Mouse (Mus musculus): ENCODE results near the gene Plbd1. TPM values are rescaled to one million over a fixed set of nuclear protein-coding genes. Genes with fewer than 3 reads are reported as not detected.

Plbd1 gene
- polyA plus RNA-seq, 1 experiment from 2014 or later = 35.8 TPM

DNA sequence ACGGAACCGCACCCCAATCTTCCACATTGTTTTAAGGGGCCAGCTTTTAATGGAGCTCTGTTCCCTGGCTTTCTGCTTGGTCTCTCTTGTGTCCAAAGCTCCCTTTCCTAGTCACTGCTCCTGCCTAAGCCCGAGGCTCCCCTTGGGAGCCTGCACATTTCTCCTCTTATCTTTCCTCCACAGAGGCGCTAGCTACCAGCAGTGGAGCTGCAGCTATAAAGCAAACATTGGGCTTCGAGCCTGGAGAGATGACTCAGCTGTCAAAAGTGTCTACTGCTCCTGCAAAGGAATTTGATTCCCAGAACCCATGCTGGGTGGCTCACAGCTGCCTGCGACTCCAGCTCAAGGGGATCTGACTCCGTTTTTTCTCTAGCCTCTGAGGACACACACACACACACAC lies 10.7 kb upstream of the Plbd1 start:
- Histone ChIP-seq H3K27ac (0 out of 2 replicates have a peak overlapping the region, but pooled peaks have one; percentile 33), H3K4me2 (no peak overlapping the region)

DNA sequence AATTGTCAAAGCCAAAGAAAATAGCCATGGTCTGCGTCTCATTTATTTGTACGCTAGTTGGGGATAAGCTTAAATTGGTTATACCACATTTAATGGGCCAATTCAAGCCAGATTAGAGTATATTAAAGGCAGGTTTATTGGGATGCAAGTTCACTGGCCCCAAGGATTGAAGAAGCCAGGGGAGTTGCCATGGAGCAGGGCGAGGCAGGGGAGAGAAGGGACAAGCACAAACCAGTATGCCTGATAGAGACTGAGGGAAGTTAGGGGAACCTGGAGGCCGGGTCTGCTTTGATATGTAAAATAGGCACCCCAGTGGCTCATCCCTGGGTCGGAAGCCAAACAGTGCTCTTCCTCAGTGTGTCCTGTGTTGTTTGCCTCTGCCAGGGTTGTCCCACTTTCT lies 7.5 kb upstream of the Plbd1 start:
- WGBS = 40% methylated on average over 5 of the region's 5 CpGs
- no peak overlapping the region for H3K27ac ChIP-seq
- H3K9ac ChIP-seq = no peak overlapping the region
- H3K27me3 ChIP-seq = no peaks in the 10 kb centered on the region
- no peak for ATAC-seq (ENCODE audit: insufficient number of reproducible peaks, low FRiP score, low TSS enrichment, low read depth)
- no peak overlapping the region for H3K4me3 ChIP-seq
- no peaks in the 10 kb centered on the region for H3K9me3 ChIP-seq
- no peaks in the 10 kb centered on the region for H3K36me3 ChIP-seq
- H3K4me1 ChIP-seq = peaks cover 11% of the 10 kb centered on the region; the same call in 1 of the 2 replicates
- H3K4me2 ChIP-seq = no peak overlapping the region

More for the DNA sequence above, 10.7 kb upstream of the Plbd1 start:
- H3K4me3 ChIP-seq = no peak overlapping the region
- H3K36me3 ChIP-seq = no peaks in the 10 kb centered on the region
- H3K4me1 ChIP-seq = peaks cover 11% of the 10 kb centered on the region; the same call in 1 of the 2 replicates
- no peaks in the 10 kb centered on the region for H3K27me3 ChIP-seq
- H3K9ac ChIP-seq = no peak overlapping the region
- no peak for ATAC-seq (ENCODE audit: insufficient number of reproducible peaks, low FRiP score, low TSS enrichment, low read depth)
- no peaks in the 10 kb centered on the region for H3K9me3 ChIP-seq
- 48% methylated on average over 7 of the region's 7 CpGs for WGBS

DNA sequence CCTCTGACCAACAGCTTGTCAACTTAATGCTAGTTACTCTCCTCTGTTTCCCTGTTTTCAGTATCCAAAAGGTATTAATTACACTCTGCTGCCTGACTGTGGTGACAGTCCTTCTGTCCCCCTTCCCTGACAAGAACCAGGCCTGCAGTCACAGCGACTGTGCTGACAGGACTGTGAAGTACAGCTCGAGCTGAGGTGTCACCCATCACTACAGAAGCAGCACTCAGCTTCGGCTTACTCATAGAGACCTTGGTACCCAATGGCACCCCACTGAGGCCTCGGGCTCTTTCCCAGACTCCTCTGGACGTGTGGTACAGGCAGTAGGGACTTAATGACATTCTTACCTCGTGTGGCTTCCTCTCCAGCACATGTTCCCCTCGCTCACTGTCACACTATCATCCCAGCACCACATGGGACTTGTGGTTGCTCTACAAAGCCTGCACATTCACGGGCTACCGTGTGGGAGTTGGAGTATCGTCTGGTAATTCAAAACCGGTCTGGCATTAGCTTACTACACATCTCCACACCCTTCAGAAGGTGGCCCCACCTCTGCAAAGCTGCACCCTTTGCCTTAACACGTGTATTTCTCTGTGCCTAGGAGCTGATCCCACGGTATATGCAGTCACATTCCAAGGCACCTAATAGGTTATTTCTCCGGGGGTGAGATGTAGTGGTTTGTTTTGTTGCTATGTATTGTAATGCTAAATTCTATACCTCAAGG lies 6.7 kb upstream of the Plbd1 start:
- H3K36me3 ChIP-seq = no peaks in the 10 kb centered on the region
- H3K4me1 ChIP-seq = peaks cover 11% of the 10 kb centered on the region; the same call in 1 of the 2 replicates
- H3K9ac ChIP-seq = no peak overlapping the region
- H3K27ac ChIP-seq = peak overlapping the region; percentile 57
- H3K27me3 ChIP-seq = no peaks in the 10 kb centered on the region
- H3K9me3 ChIP-seq = no peaks in the 10 kb centered on the region
- ATAC-seq (ENCODE audit: insufficient number of reproducible peaks, low FRiP score, low TSS enrichment, low read depth) = peak; percentile 55; the same call in 1 of the 2 replicates
- 32% methylated on average over 14 of the region's 14 CpGs for WGBS
- H3K4me3 ChIP-seq = no peak overlapping the region
- H3K4me2 ChIP-seq = no peak overlapping the region

DNA sequence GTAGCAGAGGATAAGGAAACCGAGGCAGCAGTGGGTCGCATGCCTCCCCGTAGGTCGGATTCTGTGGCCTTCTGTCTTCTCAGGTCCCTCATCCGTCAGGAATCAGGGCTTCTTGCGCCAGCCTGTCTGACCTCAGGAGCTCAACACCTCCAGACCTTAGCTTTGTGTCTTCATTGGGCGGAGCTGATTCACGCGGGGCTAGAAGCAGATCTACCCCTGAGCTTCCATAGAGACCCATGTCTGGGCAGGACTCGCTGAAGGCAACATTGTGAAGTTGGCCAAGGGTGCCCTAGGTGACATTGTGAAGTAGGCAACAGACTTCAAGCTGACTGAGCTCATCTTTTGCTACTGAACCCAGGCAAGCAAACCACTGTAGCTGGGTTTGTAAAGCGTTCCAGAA lies 335 bp upstream of the Plbd1 start:
- Histone ChIP-seq H3K9me3 (no peaks in the 10 kb centered on the region), H3K27me3 (peaks cover 26% of the 10 kb centered on the region), H3K4me1 (peaks cover 9% of the 10 kb centered on the region), H3K36me3 (no peaks in the 10 kb centered on the region), H3K27ac (no peak overlapping the region), H3K9ac (no peak overlapping the region), H3K4me2 (peak overlapping the region; percentile 70), H3K4me3 (peak overlapping the region; percentile 40)
- ATAC-seq (ENCODE audit: insufficient number of reproducible peaks, low FRiP score, low TSS enrichment, low read depth) = no peak
- 28% methylated on average over 11 of the region's 11 CpGs for WGBS

DNA sequence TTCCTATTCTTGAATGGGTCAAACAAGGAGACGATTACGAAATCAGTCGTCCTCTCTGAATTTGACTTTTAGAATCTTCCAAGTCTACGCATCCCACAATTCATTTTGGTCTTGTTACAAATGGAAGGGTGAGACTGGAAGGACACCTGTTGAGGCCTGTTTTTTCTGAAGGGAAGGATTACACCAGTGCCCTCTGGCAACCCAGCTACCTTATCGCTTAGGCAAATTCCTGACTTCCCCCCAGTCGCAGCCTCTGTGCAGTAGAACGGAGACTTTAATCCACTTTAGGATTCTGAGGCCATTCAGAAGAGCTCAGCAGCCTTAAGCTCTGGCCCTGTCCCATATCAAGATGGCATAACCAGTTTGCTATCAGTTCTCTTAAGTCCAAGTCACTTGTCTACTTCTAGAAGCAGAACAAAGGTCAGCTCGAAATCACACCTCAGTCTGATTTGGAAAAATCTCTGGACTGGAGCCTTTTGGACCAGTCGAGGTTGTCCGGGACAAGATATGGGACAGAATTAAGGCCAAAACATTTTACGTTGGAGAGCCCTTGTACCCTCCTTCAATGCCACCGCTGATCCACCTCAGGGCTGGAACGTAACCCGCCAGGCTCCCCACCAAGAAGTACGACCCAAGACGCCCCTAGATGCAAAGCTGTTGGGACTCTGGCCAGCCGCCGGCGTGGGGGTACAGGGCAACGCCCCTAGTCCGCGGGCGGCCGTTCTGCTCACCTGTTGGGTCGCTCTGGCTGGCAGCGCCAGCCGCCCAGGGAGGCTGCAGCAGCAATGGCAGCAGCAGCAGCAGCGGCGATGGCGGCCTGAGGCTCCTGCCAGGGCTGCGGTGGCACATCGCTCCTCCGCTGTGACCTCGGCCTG lies 660 bp downstream of the Plbd1 start:
- no peak for ATAC-seq (ENCODE audit: insufficient number of reproducible peaks, low FRiP score, low TSS enrichment, low read depth)
- peaks cover 26% of the 10 kb centered on the region for H3K27me3 ChIP-seq
- peaks cover 9% of the 10 kb centered on the region for H3K4me1 ChIP-seq
- H3K27ac ChIP-seq = peak overlapping the region; percentile 22; the same call in 1 of the 2 replicates
- H3K36me3 ChIP-seq = no peaks in the 10 kb centered on the region
- peak overlapping the region; percentile 70 for H3K4me2 ChIP-seq
- 17% methylated on average over 34 of the region's 34 CpGs for WGBS
- H3K9ac ChIP-seq = peak overlapping the region; percentile 35
- H3K9me3 ChIP-seq = no peaks in the 10 kb centered on the region
- H3K4me3 ChIP-seq = peak overlapping the region; percentile 40

DNA sequence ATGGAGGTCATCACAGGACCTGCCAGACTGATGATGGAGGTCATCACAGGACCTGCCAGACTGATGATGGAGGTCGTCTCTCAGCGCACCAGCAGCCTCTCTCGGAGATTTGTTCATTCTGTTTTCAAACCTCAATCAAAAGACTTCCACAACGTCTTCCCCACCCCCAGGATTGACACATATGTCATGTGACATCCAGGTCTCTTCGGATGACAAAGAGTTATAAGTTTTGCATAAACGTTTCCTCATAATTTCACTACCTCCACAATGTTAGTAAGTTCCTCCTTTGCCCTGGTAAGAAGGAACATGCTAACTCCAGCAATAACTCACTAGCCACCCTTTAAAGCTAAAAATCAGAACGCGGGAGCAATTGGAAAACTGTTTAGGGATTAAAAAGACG lies 2.5 kb downstream of the Plbd1 start:
- H3K4me3 ChIP-seq = no peak overlapping the region
- H3K9me3 ChIP-seq = no peaks in the 10 kb centered on the region
- H3K36me3 ChIP-seq = no peaks in the 10 kb centered on the region
- no peak for ATAC-seq (ENCODE audit: insufficient number of reproducible peaks, low FRiP score, low TSS enrichment, low read depth)
- no peak overlapping the region for H3K9ac ChIP-seq
- no peak overlapping the region for H3K4me2 ChIP-seq
- WGBS = 85% methylated on average over 9 of the region's 9 CpGs
- H3K4me1 ChIP-seq = peaks cover 9% of the 10 kb centered on the region
- H3K27ac ChIP-seq = no peak overlapping the region
- H3K27me3 ChIP-seq = peaks cover 26% of the 10 kb centered on the region

DNA sequence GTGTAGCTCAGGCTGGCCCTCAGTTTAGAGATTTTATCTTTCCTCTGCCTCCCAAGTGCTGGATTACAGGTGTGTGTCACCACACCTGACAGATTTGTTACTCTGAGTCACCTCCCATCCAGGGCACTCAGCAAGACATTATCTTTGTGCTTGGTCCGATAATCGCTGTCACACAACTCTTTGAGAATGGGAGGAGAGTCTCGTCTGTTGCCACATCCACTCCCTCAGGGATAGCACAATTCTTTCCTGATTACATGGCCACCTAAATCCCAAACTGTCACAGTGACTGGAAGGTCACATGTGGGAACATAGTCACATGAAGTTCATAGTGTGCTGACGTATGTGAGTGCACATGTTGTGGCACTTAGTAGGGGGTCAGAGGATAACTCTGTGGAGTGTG lies 3.4 kb downstream of the Plbd1 start:
- WGBS = 78% methylated on average over 4 of the region's 4 CpGs

DNA sequence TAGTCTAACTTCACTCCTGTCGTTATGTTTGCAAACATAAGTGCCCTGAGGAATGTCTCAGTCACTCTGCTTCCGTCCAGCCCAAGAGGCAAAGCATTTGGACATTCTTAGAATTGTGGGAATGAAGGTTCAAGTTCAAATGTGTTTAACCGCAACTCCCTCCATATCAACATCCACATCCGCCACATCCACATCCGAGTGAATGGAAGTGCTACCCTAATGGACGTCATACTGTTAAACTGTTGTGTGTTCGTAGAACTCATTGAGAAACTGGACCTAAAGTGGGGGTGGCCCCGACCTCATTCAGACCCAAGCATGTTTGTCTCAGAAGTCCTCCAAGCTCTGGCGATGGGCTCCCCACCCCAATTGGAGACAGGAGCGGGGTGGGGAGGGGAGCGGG lies 5.9 kb downstream of the Plbd1 start:
- H3K27me3 ChIP-seq = 0 out of 2 replicates have a peak, but pooled peaks cover 6% of the 10 kb centered on the region
- WGBS = 67% methylated on average over 11 of the region's 11 CpGs

More for the DNA sequence above, 3.4 kb downstream of the Plbd1 start:
- Histone ChIP-seq H3K27ac (no peak overlapping the region), H3K4me1 (peaks cover 9% of the 10 kb centered on the region), H3K9me3 (no peaks in the 10 kb centered on the region), H3K36me3 (no peaks in the 10 kb centered on the region), H3K27me3 (peaks cover 26% of the 10 kb centered on the region), H3K4me3 (no peak overlapping the region), H3K9ac (no peak overlapping the region), H3K4me2 (no peak overlapping the region)
- ATAC-seq (ENCODE audit: insufficient number of reproducible peaks, low FRiP score, low TSS enrichment, low read depth) = no peak

DNA sequence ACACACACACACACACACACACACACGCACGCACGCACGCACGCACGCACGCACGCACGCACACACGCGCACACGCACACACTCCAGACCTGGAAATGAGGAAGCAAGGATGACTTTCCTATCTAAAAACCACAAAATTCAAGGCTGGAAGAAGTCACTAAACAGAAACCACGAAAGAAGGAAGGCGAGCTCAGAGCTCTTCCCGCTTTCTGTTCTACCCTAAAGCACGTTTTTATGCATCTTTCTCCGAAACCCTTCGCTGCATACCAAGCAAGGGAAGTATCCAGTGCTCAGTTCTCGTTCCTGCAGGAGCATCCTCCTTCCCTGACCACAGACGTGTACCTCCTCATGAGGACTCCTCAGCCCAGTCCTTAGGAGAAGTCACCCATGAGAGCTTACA lies 7.3 kb downstream of the Plbd1 start:
- 92% methylated on average over 20 of the region's 20 CpGs for WGBS
- H3K9ac ChIP-seq = no peak overlapping the region
- H3K9me3 ChIP-seq = no peaks in the 10 kb centered on the region
- no peaks in the 10 kb centered on the region for H3K36me3 ChIP-seq
- no peaks in the 10 kb centered on the region for H3K4me1 ChIP-seq
- H3K27ac ChIP-seq = no peak overlapping the region
- no peak overlapping the region for H3K4me2 ChIP-seq
- no peak for ATAC-seq (ENCODE audit: insufficient number of reproducible peaks, low FRiP score, low TSS enrichment, low read depth)
- H3K4me3 ChIP-seq = no peak overlapping the region
- H3K27me3 ChIP-seq = no peaks in the 10 kb centered on the region

More for the DNA sequence above, 5.9 kb downstream of the Plbd1 start:
- ATAC-seq (ENCODE audit: insufficient number of reproducible peaks, low FRiP score, low TSS enrichment, low read depth) = no peak
- Histone ChIP-seq H3K9ac (no peak overlapping the region), H3K27ac (no peak overlapping the region), H3K4me3 (no peak overlapping the region), H3K36me3 (no peaks in the 10 kb centered on the region), H3K4me1 (no peaks in the 10 kb centered on the region), H3K4me2 (no peak overlapping the region), H3K9me3 (no peaks in the 10 kb centered on the region)

DNA sequence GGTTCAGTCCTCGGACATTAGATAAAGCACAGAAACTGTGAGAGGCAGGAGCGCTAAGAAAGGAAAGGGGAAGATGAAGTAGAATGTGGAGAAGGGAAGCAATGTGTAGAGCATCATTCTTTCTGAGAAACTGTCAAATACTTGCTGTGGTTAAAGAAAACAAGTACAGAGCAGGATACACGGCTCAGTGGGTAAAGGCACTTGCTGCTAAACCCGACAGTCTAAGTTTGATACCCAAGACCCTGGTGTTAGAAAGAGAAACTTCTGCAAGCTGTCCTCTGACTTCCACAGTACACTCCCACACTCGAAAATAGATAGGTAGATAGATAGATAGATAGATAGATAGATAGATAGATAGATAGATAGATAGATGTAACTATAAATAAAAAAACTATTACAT lies 8.4 kb downstream of the Plbd1 start:
- no peaks in the 10 kb centered on the region for H3K9me3 ChIP-seq
- H3K27me3 ChIP-seq = no peaks in the 10 kb centered on the region
- no peak overlapping the region for H3K4me3 ChIP-seq
- WGBS = 74% methylated on average over 5 of the region's 5 CpGs
- no peak for ATAC-seq (ENCODE audit: insufficient number of reproducible peaks, low FRiP score, low TSS enrichment, low read depth)
- H3K27ac ChIP-seq = no peak overlapping the region
- H3K36me3 ChIP-seq = no peaks in the 10 kb centered on the region
- H3K4me1 ChIP-seq = no peaks in the 10 kb centered on the region
- H3K4me2 ChIP-seq = no peak overlapping the region
- H3K9ac ChIP-seq = no peak overlapping the region

DNA sequence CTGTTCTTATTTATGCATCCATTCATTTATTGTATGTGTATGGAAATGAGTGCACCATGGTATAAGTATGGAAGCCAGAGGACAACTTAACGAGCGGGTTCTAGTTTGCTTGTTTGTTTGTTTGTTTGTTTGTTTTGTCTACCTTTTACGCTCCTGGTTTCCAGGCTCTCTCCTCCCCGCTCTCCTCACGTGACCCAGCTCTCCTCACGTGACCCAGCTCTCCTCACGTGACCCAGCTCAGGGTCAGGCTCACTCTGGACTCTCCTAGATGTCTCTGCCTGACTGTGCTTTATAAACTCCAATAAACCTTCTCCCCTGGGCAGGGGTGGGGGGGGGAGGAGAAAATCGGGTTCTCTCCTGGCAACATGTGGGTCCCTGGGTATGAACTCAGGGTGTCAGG lies 11.1 kb downstream of the Plbd1 start:
- H3K36me3 ChIP-seq = no peaks in the 10 kb centered on the region
- no peaks in the 10 kb centered on the region for H3K9me3 ChIP-seq
- 80% methylated on average over 8 of the region's 8 CpGs for WGBS
- H3K27ac ChIP-seq = no peak overlapping the region
- peaks cover 5% of the 10 kb centered on the region; the same call in 1 of the 2 replicates for H3K4me1 ChIP-seq
- no peak for ATAC-seq (ENCODE audit: insufficient number of reproducible peaks, low FRiP score, low TSS enrichment, low read depth)
- no peak overlapping the region for H3K9ac ChIP-seq
- no peaks in the 10 kb centered on the region for H3K27me3 ChIP-seq
- H3K4me3 ChIP-seq = no peak overlapping the region
- H3K4me2 ChIP-seq = no peak overlapping the region

DNA sequence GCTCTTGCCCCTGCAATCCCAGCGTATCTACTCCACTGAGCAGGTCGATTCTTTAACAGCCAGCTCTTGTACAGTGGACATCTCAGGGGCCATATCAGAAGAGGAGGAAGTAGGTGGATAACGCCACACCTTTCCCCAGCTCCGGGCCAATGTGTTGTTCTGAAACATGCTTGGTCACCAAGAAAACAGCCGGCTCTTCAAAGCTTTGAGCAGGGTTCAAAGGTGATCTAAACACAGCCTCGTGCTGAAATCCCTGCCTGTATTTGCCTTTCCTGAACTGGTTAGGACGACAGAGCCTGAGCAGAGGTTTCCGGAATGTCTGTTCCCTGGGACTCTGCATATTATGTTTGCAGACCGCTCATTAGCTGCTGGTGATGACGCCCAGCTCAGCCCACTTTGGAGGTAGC lies 14.3 kb downstream of the Plbd1 start:
- 67% methylated on average over 10 of the region's 10 CpGs for WGBS
- no peak overlapping the region for H3K27ac ChIP-seq
- ATAC-seq (ENCODE audit: insufficient number of reproducible peaks, low FRiP score, low TSS enrichment, low read depth) = no peak

More for the DNA sequence above, 14.3 kb downstream of the Plbd1 start:
- Histone ChIP-seq H3K4me1 (peaks cover 5% of the 10 kb centered on the region; the same call in 1 of the 2 replicates), H3K27me3 (no peaks in the 10 kb centered on the region), H3K4me3 (no peak overlapping the region), H3K9ac (no peak overlapping the region), H3K4me2 (no peak overlapping the region), H3K36me3 (no peaks in the 10 kb centered on the region), H3K9me3 (no peaks in the 10 kb centered on the region)
